Mouse (Mus musculus): ENCODE measurements around the gene Olfr518.
A peak's percentile ranks its signal among the peaks of the same experiment; 100 is the strongest.

Gene Olfr518

DNA sequence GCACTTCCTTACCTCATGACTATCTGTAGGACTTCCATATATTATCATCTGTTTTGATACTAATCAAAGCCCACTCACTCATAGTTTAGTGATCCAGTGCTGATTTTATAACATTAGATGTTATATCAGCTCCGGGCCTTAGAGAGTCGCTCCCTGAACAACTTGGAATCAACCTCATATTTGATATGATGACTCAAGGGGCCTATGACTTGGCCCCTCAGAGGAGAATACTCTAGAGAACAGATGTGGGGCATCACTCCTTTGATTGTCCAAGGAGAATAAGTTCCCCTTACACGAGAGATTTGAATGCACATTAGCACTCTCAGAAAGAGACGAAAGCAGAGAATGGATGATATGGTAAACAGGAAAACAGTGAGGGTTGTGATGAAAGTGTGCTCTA, at the start of gene Olfr518:
Gene Olfr518, minus strand, starts transcription at position 101 of the 400 bp plus-strand sequence.
- no peak for DNase-seq (ENCODE audit: low read depth in 1 of 2, low spot score in 2 of 2)

DNA sequence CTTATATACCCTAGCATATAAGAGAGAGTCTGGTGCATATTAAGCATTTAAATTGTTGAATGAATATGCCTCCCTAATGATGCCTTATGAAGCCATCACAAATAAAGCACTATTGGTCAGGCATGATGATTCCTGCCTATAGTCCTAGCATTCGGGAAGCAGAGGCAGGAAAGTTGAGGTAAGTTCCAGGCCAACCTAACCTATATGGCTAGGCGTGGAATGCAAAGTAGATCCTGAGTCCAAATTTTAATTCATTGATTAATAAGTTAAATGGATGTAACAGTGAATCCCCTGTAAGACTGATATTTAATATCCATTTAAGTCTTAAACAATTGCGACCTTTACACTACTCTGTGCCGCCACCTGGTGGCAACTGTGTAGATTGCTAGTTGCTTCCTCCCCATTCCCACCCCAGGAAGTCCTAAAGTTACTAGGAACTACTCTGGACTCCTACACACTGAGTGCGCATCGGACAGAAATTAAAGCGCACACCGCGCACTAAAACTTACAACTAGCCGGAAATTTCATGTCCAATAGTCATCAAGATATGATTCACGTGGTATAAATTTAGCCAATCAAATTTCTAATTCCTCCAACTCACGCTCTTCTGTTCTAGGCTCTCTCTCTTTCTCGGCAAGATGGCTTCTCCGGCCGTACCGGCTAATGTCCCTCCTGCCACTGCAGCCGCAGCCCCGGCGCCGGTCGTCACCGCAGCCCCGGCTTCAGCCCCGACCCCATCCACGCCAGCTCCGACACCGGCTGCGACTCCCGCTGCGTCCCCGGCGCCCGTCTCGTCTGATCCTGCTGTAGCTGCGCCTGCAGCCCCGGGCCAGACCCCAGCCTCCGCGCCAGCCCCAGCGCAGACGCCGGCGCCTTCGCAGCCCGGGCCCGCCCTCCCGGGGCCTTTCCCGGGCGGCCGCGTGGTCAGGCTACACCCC, 49.3 kb upstream of the Olfr518 start, which contains the start of gene Eif3f:
Gene Eif3f, plus strand, starts transcription at position 624 of the 938 bp plus-strand sequence.
- peak; percentile 80 to 88 for DNase-seq (ENCODE audit: low read depth in 1 of 2, low spot score in 2 of 2)

DNA sequence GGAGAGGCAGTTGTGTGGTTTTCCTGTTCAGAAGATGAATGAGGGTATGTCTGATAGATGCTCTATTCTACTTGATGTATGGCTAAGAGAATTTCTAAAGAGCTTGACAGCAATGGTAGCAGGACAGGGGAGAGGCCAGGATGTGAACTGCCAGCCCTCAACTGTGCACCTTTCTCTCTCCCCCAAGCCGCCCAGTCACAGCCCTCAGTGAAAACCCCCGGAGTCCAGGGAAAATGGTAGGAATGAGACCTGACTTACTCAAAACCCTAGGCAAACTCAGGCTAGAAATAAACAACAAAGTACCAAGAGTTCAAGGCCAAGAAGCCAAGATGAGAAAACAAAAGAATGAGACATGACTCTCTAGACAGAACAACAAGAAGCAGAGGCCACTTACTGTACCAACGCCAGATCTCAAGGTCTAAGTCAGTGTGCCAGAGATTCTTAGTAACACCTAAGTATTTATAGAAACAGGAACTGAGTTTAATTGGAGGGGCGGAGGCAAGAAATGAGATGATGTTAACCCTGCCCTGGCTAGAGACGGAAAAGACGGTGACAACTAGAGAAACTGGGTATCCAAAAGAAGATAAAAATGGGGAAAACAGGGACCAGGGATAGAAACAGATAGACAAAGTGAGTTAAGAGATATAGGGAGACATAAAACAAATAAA, 45.1 kb upstream of the Olfr518 start, which contains the start of gene Nlrp10:
Gene Nlrp10, minus strand, starts transcription at position 453 of the 668 bp plus-strand sequence.
- no peak for DNase-seq (ENCODE audit: low read depth in 1 of 2, low spot score in 2 of 2)

DNA sequence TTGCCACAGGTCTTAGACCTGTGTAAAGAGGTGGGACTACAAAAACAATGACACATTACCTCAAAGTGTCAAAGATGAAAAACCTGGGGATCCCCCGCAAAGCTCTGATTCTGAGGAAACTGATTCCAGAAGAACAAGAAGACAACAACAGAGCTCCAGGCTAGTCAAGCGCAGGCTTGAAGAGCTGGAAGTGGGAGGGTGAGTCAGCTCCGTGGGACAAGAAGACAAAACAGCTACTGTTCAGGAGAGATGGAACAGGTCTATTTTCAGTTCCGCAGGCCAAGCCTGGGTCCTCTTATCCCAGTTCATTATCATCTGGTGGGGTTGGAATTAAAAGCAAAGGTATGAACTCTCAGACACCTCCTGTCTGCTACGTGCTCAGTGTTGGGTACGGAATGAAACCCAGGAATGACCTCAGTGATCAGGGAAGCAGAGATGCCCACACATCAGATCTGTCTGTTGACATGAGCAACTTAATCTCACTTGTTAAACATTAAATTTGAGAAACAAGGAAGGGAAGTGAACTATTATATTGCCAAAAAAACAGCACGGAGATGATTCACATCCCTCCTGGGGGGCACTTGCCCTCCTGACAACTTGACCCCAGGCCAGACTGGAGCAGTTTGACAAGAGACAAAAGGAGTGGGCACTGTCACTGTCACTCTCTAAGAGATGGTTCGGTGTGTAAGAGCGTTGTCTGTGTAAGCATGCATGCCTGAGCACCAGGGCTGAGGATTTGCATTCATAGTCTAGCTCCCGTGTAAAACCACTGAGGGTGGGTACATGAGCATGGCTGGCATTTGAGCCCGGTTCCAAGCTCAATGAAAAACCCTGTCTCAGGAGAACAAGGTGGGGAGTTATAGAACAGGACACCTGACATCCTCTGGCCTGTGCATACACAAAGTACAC, 43.7 kb upstream of the Olfr518 start:
- DNase-seq (ENCODE audit: low read depth in 1 of 2, low spot score in 2 of 2) = no peak

DNA sequence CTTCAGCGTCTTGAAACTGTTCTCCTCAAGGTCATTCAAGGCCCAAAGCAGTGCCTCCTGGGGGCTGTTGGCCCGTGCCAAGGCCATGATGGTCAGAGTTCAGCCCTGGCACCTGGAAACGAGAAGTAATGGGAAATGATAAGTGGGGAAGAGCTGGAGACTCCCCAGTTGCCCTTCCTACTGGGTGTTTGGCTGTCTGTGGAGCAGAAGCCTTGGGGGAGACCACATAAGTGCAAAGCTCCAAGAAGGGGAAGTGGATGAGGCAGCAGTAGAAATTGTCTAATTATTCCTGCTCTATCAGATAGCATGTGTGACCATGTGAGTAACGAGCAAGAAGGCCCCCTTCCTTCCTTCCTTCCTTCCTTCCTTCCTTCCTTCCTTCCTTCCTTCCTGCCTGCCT, 42.2 kb upstream of the Olfr518 start:
- DNase-seq (ENCODE audit: low read depth in 1 of 2, low spot score in 2 of 2) = no peak

DNA sequence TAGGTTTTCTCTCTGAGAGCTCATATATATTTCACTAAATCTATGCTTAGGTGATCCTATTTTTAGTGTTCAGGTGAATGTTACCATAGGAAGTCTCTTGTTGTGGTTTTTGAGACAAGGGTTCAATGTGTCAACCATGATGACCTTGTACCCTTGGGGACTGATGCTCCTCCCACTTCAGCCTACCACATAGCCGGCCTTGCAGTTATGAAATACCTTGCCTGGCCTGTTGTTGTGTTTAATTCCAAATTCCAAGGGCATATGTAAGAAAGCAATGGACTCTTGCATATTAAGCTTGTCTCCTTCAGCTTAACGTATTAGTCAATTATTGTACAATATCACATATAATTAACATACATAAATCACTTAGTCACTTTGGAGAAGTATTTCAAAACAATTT, 19.2 kb upstream of the Olfr518 start:
- no peak for DNase-seq (ENCODE audit: low read depth in 1 of 2, low spot score in 2 of 2)

DNA sequence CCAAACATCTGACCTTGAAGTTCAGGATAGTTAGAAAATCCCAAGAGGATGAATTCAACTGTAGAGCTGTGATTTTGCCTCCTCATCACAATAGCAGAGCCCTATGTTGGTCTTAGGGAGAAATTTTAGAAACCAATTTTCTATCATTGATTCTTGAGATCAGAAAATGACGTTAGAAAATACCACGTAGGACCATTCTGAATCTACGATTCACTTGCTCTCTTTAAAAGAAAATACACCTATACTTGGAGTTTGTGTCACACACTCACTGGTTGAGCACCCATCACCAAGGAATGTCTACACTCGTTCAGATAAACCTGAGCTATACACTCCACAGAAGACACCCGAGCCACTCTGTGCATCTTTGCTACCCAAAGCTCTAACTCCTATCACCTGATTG, 9.5 kb upstream of the Olfr518 start, which contains the start of gene Olfr519:
Gene Olfr519, minus strand, starts transcription at position 101 of the 400 bp plus-strand sequence.
- DNase-seq (ENCODE audit: low read depth in 1 of 2, low spot score in 2 of 2) = no peak

DNA sequence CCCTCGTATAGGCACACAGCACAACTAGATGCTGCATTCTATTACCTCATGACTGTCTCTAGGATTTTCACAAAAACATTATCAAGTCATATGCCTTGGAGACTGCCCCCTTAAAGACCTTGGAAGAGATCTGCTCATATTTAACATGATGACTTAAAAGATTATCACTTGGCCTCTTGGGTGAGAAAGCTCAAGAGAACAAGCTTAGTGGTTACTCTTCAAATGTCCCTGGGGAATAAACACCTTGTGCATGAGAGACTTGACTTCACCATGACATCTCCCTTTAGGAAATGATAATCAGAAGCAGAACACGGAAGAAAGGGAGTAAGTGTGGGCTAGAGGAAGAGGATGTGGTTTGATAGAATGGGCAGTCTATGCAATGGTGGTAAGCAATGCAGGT, 12.5 kb downstream of the Olfr518 start, which contains the start of gene Olfr517:
Gene Olfr517, minus strand, starts transcription at position 101 of the 400 bp plus-strand sequence.
- DNase-seq (ENCODE audit: low read depth in 1 of 2, low spot score in 2 of 2) = no peak

DNA sequence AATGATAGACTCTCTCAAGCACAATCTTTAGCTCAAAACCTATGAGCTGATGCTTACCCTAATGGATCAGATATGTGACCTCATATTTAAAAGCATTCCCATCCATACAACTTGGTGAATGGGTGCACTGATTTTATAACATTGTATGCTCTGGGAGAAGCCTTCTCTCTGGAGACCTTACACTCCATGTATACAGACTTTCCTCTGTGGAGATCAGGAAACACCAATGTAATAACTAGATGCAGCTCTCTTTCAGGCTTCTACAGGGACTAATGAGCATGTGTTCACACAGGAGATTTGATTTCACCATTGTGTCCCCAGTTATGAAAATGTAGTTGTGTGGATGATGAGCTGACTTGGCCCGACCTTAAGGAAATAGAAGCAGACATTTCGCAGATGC, 34.4 kb downstream of the Olfr518 start, which contains the start of gene Olfr516:
Gene Olfr516, minus strand, starts transcription at position 101 of the 400 bp plus-strand sequence.
- no peak for DNase-seq (ENCODE audit: low read depth in 1 of 2, low spot score in 2 of 2)
